Mouse (Mus musculus) cerebellum, adult 11-12 months (tissue): Measurements from ENCODE around the gene Bclaf1.

Experiments
- DNase-seq: peaks from one replicate; pipeline ENCODE4 v3.0.0; 2022

Bclaf1 gene

GRCm38 (mm10) chr10:20311918-20312735 is at the start of gene Bclaf1:
Gene Bclaf1 (plus strand): TSS chr10:20312469.
- DNase-seq: peak; percentile 100

- no peak for DNase-seq
Measured at GRCm38 (mm10) chr10:20262896-20263295, 49.4 kb upstream of the Bclaf1 start.

- no peak for DNase-seq
Measured at GRCm38 (mm10) chr10:20264479-20264878, 47.8 kb upstream of the Bclaf1 start.

GRCm38 (mm10) chr10:20267032-20267431 is 45.2 kb upstream of the Bclaf1 start:
- DNase-seq: no peak

GRCm38 (mm10) chr10:20268945-20269344 is 43.3 kb upstream of the Bclaf1 start:
- DNase-seq: no peak

- DNase-seq: no peak
Measured at GRCm38 (mm10) chr10:20272380-20272779, 39.9 kb upstream of the Bclaf1 start.

- DNase-seq: no peak
Measured at GRCm38 (mm10) chr10:20273278-20273677, 39.0 kb upstream of the Bclaf1 start.

- no peak for DNase-seq
Measured at GRCm38 (mm10) chr10:20274022-20274421, 38.2 kb upstream of the Bclaf1 start.

- DNase-seq: no peak
Measured at GRCm38 (mm10) chr10:20281456-20281855, 30.8 kb upstream of the Bclaf1 start.

- peak; percentile 21 for DNase-seq
Measured at GRCm38 (mm10) chr10:20285289-20285975, 26.8 kb upstream of the Bclaf1 start.

GRCm38 (mm10) chr10:20285994-20286836 is 26.1 kb upstream of the Bclaf1 start:
- no peak for DNase-seq

GRCm38 (mm10) chr10:20287369-20287768 is 24.9 kb upstream of the Bclaf1 start:
- no peak for DNase-seq

- peak; percentile 67 for DNase-seq
Measured at GRCm38 (mm10) chr10:20290467-20290883, 21.8 kb upstream of the Bclaf1 start.

- no peak for DNase-seq
Measured at GRCm38 (mm10) chr10:20295961-20296360, 16.3 kb upstream of the Bclaf1 start.

GRCm38 (mm10) chr10:20298152-20298920 is 13.9 kb upstream of the Bclaf1 start:
- DNase-seq: no peak

- DNase-seq: no peak
Measured at GRCm38 (mm10) chr10:20299114-20299513, 13.2 kb upstream of the Bclaf1 start.

- DNase-seq: peak; percentile 38
Measured at GRCm38 (mm10) chr10:20310969-20311769, 1.1 kb upstream of the Bclaf1 start.

GRCm38 (mm10) chr10:20312736-20313301 is 550 bp downstream of the Bclaf1 start:
- peak; percentile 90 for DNase-seq

GRCm38 (mm10) chr10:20313447-20313846 is 1.2 kb downstream of the Bclaf1 start:
- no peak for DNase-seq

- no peak for DNase-seq
Measured at GRCm38 (mm10) chr10:20313941-20314340, 1.7 kb downstream of the Bclaf1 start.

- no peak for DNase-seq
Measured at GRCm38 (mm10) chr10:20314797-20315196, 2.5 kb downstream of the Bclaf1 start.
